Mouse (Mus musculus): ENCODE data around the gene Zc3h13.

- no peak for TF ChIP-seq EP300 (optimal IDR thresholded peaks at IDR 0.05)
- TF ChIP-seq CTCF (IDR thresholded peaks at IDR 0.05; ENCODE audit: low read depth): no peak
Measured at GRCm38 (mm10) chr14:75334321-75334720, 50.1 kb downstream of the Zc3h13 start.
